Mouse (Mus musculus): Measurements from ENCODE around the gene Hspe1.

- TF ChIP-seq POLR2A (IDR thresholded peaks at IDR 0.05; ENCODE audit: extremely low read depth, insufficient read depth, low read length) (no peak), CTCF (IDR thresholded peaks at IDR 0.05; ENCODE audit: low read depth, low read length) (no peak)
Measured at GRCm38 (mm10) chr1:55088611-55089497, 922 bp downstream of the Hspe1 start.

Data from liver, adult 2 months (tissue).